Mouse (Mus musculus): ENCODE results near the gene Nbl1. TPM values are rescaled to one million over a fixed set of nuclear protein-coding genes. Genes with fewer than 3 reads are reported as not detected.
A peak's percentile ranks its signal among the peaks of the same experiment; 100 is the strongest.

Gene Nbl1
- total RNA-seq, 2 experiments from 2014 or later, result 62.4 to 84.3 TPM

DNA sequence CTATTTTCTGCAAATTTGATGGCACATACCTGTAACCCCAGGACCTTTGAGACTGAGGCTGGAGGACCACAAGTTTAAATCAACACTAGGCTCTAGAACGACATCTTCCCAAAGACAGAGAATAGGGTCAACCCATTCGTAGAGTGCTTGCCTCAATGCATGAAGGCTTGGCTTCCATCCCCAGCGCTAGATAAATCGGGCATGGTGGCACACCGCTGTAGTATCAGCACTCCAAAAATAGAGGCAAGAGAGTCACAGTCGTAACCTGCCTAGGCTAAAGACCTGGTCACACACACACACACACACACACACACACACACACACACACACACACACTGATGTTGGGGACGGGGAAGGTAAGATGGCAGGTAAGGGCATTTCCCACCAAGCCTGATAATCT is 12.5 kb downstream of the Nbl1 start:
- intact Hi-C loops (cut with DNase I), result no loop called here
- no peak for TF ChIP-seq CTCF (IDR thresholded peaks at IDR 0.05)
- H3K27ac ChIP-seq, result no peak overlapping the region
- no peak overlapping the region for H3K4me3 ChIP-seq
- no peak for DNase-seq (ENCODE audit: extremely low spot score in 1 of 2, low spot score in 2 of 2)

DNA sequence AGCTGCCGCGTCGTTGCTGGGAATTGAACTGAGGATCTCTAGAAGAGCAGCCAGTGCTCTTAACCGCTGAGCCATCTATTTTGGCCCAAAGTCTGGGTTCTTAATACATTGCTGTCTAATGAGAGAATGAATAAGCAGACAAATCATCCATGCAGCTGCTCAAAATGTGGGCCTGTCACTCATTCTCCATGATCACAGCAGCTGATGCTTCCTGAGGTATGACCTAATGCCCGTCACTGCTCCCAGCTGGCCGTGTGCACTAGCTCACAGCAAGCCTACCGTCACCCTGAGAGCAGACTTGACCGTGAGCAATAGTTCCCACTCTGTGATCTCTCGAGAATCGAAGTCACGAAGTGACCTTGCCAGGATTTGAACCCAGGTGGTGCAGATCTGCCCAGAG is 13.4 kb downstream of the Nbl1 start:
- TF ChIP-seq CTCF (IDR thresholded peaks at IDR 0.05), result no peak
- H3K27ac ChIP-seq, result no peak overlapping the region
- H3K4me3 ChIP-seq, result no peak overlapping the region
- DNase-seq (ENCODE audit: extremely low spot score in 1 of 2, low spot score in 2 of 2), result no peak
- intact Hi-C loops (cut with DNase I), result loop anchor here (2.0 kb wide), 1 partner anchor 213 kb away; no protein-coding TSS in a partner anchor

DNA sequence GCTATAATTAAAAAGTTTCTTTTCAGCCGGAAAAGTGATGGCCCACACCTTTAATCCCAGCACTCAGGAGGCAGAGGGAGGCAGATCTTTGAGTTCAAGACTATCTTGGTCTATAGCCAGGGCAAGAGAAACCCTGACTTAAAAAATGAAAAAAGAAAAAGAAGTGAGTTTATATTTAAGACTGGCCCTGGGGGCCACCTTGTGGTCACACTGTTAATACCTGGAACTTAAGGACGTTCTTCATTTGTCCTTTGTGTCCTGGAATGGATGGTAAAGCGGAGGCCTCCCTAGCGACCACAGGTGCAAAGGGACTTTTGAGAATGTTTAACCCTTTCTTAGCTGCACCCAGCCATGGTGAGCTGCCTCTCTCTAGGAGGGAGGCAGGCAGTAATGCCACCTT is 14.1 kb downstream of the Nbl1 start:
- H3K27ac ChIP-seq, result no peak overlapping the region
- DNase-seq (ENCODE audit: extremely low spot score in 1 of 2, low spot score in 2 of 2), result no peak
- intact Hi-C loops (cut with DNase I), result loop anchor here (2.0 kb wide), 1 partner anchor 212 kb away; no protein-coding TSS in a partner anchor

DNA sequence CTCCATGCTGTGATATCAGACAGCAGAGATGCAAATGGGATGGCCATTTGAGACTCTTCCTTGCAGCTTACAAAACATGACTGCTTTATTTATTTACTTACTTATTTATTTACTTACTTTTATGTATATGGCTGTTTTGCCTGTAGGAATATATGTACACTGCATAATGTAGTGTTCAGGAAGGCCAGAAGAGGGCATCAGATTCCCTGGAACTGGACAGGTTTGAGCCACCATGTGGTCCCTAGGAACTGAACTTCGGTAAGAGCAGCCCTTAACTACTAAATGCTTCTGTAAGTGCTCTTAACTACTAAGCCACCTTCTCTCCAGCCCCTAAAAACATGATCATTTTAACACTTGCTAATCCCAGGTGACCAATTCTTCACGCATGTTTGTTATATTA is 14.5 kb downstream of the Nbl1 start:
- Histone ChIP-seq H3K4me3 (no peak overlapping the region), H3K27ac (no peak overlapping the region)
- no peak for DNase-seq (ENCODE audit: extremely low spot score in 1 of 2, low spot score in 2 of 2)
- TF ChIP-seq CTCF (IDR thresholded peaks at IDR 0.05), result peak; percentile 53
- intact Hi-C loops (cut with DNase I), result loop anchor here (2.0 kb wide), 1 partner anchor 212 kb away; no protein-coding TSS in a partner anchor

More for the DNA sequence above, 14.1 kb downstream of the Nbl1 start:
- no peak overlapping the region for H3K4me3 ChIP-seq
- TF ChIP-seq CTCF (IDR thresholded peaks at IDR 0.05), result peak; percentile 43

DNA sequence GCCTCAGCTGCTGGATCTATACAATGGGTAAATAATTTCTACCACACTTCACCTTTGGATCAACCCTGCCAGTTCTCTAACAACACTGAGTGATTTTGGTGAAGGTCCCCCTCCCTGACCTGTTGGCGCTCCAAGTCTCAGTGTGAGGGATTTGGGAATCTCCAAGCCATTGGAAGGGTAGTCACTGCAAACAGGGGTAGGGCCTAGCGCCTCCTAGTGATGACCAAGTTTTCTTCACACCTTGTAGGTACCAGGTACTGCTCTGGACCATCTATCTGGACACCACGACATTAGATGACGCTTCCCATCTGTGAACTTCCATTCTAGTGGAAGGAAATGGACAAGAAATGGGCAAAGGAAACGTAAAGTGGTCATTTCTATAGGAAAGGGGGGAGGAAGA is 16.9 kb downstream of the Nbl1 start:
- TF ChIP-seq CTCF (IDR thresholded peaks at IDR 0.05), result peak; percentile 51
- peak overlapping the region; percentile 74 for H3K4me3 ChIP-seq
- H3K27ac ChIP-seq, result peak overlapping the region; percentile 90
- DNase-seq (ENCODE audit: extremely low spot score in 1 of 2, low spot score in 2 of 2), result peak in 1 of 2 experiments; percentile 52
- intact Hi-C loops (cut with DNase I), result loop anchor here (1.0 kb wide), 1 partner anchor 154 kb away; no protein-coding TSS in a partner anchor

DNA sequence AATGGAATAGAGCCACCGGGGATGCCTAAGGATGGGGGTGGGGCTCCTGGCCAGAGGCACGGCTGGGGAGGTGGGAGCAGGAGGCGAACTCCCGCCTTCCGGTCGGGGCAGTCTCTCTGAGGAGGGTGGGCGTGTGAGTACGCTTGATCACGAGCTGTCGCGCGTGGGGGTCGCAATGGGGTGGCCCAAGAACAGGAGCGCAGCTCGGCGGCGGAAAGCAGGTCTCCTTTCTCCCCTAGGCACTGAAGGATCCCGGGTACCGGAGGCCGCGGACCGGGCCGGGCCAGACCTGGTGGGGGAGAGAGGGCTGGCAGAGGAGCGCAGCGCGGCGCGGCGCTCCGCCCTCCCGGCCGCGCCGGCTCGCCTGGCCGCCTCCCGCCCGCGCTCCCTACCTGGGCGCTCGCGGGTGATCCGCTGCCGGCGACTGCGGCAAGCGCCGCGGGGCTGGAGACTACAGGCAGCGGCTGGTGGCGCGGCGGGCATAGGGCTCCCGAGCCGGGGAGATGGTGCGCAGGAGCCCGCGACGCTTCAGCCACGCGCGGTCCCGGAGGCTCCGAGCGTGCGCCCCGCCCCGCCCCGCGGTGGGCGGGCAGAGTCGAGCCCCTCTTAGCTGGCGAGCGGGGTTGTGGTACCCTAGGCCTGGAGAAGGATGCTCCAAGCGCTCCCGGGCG is 17.6 kb downstream of the Nbl1 start, which contains the start of gene Htr6:
TSS of gene Htr6 (minus strand) at position 530 of the 671 bp plus-strand sequence.
- peak; percentile 59 for DNase-seq (ENCODE audit: extremely low spot score in 1 of 2, low spot score in 2 of 2)
- intact Hi-C loops (cut with DNase I), result loop anchor here (1.0 kb wide), 1 partner anchor 153 kb away; no protein-coding TSS in a partner anchor
- peak within 1 kb of the TSS; percentile 90 for H3K27ac ChIP-seq

DNA sequence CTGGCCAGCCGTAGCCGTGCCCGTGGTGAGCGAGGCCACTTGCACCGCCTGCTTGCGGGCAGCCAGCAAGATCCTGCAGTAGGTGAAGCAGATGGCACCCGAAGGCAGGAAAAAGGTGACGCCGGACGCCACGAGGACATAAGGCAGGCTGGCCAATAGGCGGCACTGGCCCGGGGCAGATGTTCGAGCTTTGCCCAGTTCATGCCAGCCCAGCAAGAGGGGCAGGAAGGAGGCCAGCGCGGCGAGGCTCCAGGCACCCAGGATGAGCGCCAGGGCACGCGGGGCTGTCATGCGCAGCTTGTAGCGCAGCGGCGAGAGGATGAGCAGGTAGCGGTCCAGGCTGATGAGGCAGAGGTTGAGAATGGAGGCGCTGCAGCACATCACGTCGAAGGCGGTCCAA is 18.7 kb downstream of the Nbl1 start:
- Histone ChIP-seq H3K27ac (peak overlapping the region; percentile 90), H3K4me3 (peak overlapping the region; percentile 74)
- intact Hi-C loops (cut with DNase I), result no loop called here
- TF ChIP-seq CTCF (IDR thresholded peaks at IDR 0.05), result no peak; the same call in 1 of the 2 replicates
- no peak for DNase-seq (ENCODE audit: extremely low spot score in 1 of 2, low spot score in 2 of 2)

More for the DNA sequence above, 17.6 kb downstream of the Nbl1 start, which contains the start of gene Htr6:
- peak within 1 kb of the TSS; percentile 74 for H3K4me3 ChIP-seq
- TF ChIP-seq CTCF (IDR thresholded peaks at IDR 0.05), result no peak

DNA sequence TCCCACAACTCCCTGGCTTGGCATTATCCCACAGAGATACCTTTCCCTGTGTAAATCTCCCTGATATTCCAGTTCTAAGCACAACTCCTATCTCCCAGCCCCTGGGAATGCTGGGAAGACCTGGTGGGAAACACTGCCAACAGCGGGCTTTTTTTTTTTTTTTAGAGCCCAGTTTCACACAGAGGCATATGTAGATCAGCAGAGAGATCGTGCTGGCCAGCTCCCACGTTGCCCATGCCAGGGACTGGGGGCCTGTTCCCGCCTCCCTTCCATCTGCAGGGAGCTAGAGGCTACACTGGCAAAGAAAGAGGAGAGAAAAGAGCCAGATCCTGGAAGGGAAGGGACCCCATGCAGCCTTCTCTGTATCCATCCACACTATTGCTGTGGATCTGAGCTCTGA is 24.5 kb downstream of the Nbl1 start:
- Histone ChIP-seq H3K4me3 (no peak overlapping the region), H3K27ac (peak overlapping the region; percentile 81)
- intact Hi-C loops (cut with DNase I), result loop anchor here (5.0 kb wide), 1 partner anchor 66 kb away; no protein-coding TSS in a partner anchor
- TF ChIP-seq CTCF (IDR thresholded peaks at IDR 0.05), result no peak
- DNase-seq (ENCODE audit: extremely low spot score in 1 of 2, low spot score in 2 of 2), result peak in 1 of 2 experiments; percentile 61

DNA sequence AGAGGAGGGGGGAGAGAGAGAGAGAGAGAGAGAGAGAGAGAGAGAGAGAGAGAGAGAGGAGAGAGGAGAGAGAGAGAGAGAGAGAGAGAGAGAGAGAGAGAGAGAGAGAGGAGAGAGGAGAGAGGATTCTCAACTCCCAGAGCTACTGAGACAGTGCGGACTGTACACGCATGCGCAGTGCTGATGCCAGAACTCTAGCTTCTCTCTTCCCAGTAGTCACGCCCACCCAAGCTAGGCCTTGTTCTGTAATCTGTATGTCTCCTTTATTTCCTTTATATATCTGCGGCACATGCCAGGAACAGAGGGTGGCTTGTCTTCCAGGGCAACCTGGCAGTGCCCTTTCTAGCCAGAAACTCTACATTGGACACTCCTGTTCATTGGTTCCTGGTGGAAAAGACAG is 28.0 kb downstream of the Nbl1 start:
- no peak for TF ChIP-seq CTCF (IDR thresholded peaks at IDR 0.05)
- intact Hi-C loops (cut with DNase I), result loop anchor here (5.0 kb wide), 1 partner anchor 63 kb away; no protein-coding TSS in a partner anchor
- DNase-seq (ENCODE audit: extremely low spot score in 1 of 2, low spot score in 2 of 2), result no peak

DNA sequence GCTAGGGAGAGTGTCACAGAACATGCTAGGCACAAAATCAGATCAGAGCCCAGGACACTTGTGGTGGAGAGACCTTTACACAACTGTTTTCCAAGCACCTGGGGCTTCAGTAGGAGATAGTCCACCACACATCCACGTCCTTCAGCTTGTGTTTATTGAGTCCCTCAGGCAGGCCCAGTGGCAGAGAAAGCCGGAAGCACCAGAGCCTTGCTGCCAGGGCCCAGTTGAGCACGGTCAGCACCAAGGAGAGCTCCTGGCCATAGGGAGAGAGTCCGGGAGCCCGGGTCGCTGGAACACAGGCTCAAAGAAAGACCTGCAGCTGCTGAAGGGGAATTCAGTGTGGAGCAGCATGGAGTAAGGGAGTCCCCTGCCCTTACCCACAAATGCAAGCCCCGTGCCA is 33.2 kb downstream of the Nbl1 start:
- Histone ChIP-seq H3K27ac (no peak overlapping the region), H3K4me3 (no peak overlapping the region)
- TF ChIP-seq CTCF (IDR thresholded peaks at IDR 0.05), result no peak
- intact Hi-C loops (cut with DNase I), result no loop called here
- DNase-seq (ENCODE audit: extremely low spot score in 1 of 2, low spot score in 2 of 2), result no peak

More for the DNA sequence above, 28.0 kb downstream of the Nbl1 start:
- Histone ChIP-seq H3K4me3 (no peak overlapping the region), H3K27ac (no peak overlapping the region)

DNA sequence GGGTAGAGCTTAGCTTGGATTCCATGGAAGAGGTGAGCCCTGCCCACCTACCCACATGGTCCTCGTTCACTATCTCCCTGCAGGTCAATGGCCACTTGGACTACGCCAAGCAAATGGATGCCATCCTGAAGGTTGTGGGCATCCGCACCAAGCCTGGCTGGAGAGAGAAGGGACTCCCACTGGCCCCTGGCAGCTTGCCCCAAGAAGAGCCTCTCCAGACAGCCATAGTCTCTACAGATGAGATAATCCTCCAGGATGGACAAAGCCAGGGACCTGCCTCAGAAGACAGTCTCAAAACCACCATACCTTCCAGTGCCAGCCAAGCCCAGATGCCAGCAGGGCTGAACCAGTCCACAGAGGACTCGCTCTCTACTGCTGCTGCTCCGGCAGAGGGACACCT is 34.8 kb downstream of the Nbl1 start:
- no peak for DNase-seq (ENCODE audit: extremely low spot score in 1 of 2, low spot score in 2 of 2)
- intact Hi-C loops (cut with DNase I), result no loop called here
- TF ChIP-seq CTCF (IDR thresholded peaks at IDR 0.05), result no peak
- Histone ChIP-seq H3K27ac (no peak overlapping the region), H3K4me3 (no peak overlapping the region)

DNA sequence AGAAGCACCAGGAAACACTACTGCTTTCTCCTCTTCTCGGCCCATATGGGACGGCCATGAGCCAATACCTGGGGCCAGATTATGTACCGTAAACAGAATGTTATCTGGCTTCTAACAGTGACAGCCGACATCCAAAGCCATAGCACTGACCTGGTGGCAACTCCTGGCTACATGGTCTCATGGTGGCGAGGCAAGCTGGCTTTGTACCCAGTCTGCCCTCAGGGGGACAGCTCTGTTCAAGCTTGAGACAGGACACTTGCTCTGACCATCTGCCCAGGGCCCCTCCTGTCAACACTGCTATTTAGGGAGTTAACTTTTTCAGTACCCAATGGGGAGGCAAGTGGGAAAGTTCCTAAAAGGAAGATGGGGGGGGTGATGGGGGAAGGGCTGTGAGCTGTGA is 35.5 kb downstream of the Nbl1 start:
- TF ChIP-seq CTCF (IDR thresholded peaks at IDR 0.05), result no peak
- no peak for DNase-seq (ENCODE audit: extremely low spot score in 1 of 2, low spot score in 2 of 2)
- intact Hi-C loops (cut with DNase I), result no loop called here

More for the DNA sequence above, 35.5 kb downstream of the Nbl1 start:
- Histone ChIP-seq H3K4me3 (no peak overlapping the region), H3K27ac (no peak overlapping the region)
